Mouse (Mus musculus) olfactory bulb, adult 2 months (tissue): ENCODE results near the gene Gm10563.

ENCODE experiments used
- CTCF ChIP-seq: fragments of 200-500 bp; IDR thresholded peaks from 2 replicates; pipeline ENCODE4 v1.5.1; 2012; ENCODE audit warnings: low read depth, mild to moderate bottlenecking, low read length, moderate library complexity; ENCODE audit not compliant: insufficient read depth
- POLR2A ChIP-seq: fragments of 200-500 bp; IDR thresholded peaks from 2 replicates; pipeline ENCODE4 v1.6.1; 2012; ENCODE audit warnings: mild to moderate bottlenecking, low read depth, low read length, moderate library complexity; ENCODE audit not compliant: insufficient read depth

- TF ChIP-seq POLR2A = no peak
- no peak for TF ChIP-seq CTCF
Observed at GRCm38 (mm10) chr4:155598536-155598935, 46.7 kb downstream of the Gm10563 start.
